Mouse (Mus musculus) spleen, adult 2 months (tissue): ENCODE results near the gene Fat3. TPM values are rescaled to one million over a fixed set of nuclear protein-coding genes. Genes with fewer than 3 reads are reported as not detected.

Source experiments
- DNase-seq, 2 experiments: peaks; one replicate each; pipeline versions ENCODE4 v3.0.0 to v3.0.0-alpha.2; 2012 to 2021; ENCODE audit warnings: low spot score in 2 of 2, low read depth in 1 of 2
- H3K27ac ChIP-seq: fragments of 200-500 bp; 2 replicates; pipeline ENCODE4 v1.5.1; 2012; ENCODE audit warnings: low read length, inconsistent platforms; ENCODE audit not compliant: insufficient read depth
- H3K27me3 ChIP-seq: fragments of 200-500 bp; 2 replicates; pipeline ENCODE4 v1.6.1; 2012; ENCODE audit warnings: mild to moderate bottlenecking, moderate library complexity, low read length, inconsistent platforms; ENCODE audit not compliant: control insufficient read depth, insufficient read depth
- H3K36me3 ChIP-seq: fragments of 200-500 bp; 2 replicates; pipeline ENCODE4 v1.6.1; 2012; ENCODE audit warnings: mild to moderate bottlenecking, low read length, inconsistent platforms; ENCODE audit not compliant: control insufficient read depth, insufficient read depth
- H3K4me1 ChIP-seq: fragments of 200-500 bp; 2 replicates; pipeline ENCODE4 v1.6.1; 2011; ENCODE audit warnings: inconsistent platforms; ENCODE audit not compliant: control insufficient read depth, insufficient read depth, insufficient read length
- H3K4me3 ChIP-seq: fragments of 200-500 bp; 2 replicates; pipeline ENCODE4 v1.5.1; 2011; ENCODE audit warnings: mild to moderate bottlenecking, inconsistent platforms; ENCODE audit not compliant: insufficient read depth, insufficient read length; ENCODE audit errors: extremely low read depth
- CTCF ChIP-seq: fragments of 200-500 bp; IDR thresholded peaks from 2 replicates; pipeline ENCODE4 v1.5.1; 2011; ENCODE audit warnings: mild to moderate bottlenecking, inconsistent platforms; ENCODE audit not compliant: insufficient read depth, insufficient read length, insufficient replicate concordance; ENCODE audit errors: extremely low read depth
- POLR2A ChIP-seq: fragments of 200-500 bp; IDR thresholded peaks from 2 replicates; pipeline ENCODE4 v1.6.1; 2011; ENCODE audit warnings: low read depth, low read length, inconsistent platforms
- WGBS: fragments of 180-500 bp; shearing (Covaris S2); methylation state at CpG from one replicate; pipeline ENCODE4 v1.1.7; 2018; 5-methylcytosine and 5-hydroxymethylcytosine counted together
- polyA plus RNA-seq: library from polyadenylated mRNA; depleted of rRNA; stranded (reverse); fragments of >200 nt; gene quantifications from 2 replicates; pipeline ENCODE4 v1.2.3, GENCODE M21; 2012

The Fat3 gene
- polyA plus RNA-seq, 1 experiment = 0.20 TPM

GRCm38 (mm10) chr9:16500382-16501185 lies 501 bp downstream of the Fat3 start:
- Histone ChIP-seq H3K36me3 (no peaks in the 10 kb centered on the region), H3K27me3 (peaks cover 5% of the 10 kb centered on the region; the same call in 1 of the 2 replicates), H3K4me3 (no peak overlapping the region), H3K4me1 (no peaks in the 10 kb centered on the region), H3K27ac (no peak overlapping the region)
- TF ChIP-seq POLR2A (no peak), CTCF (no peak)
- 2% methylated on average over 41 of the region's 41 CpGs for WGBS
- DNase-seq = no peak

- WGBS = 6% methylated on average over 35 of the region's 35 CpGs
- TF ChIP-seq CTCF (no peak), POLR2A (no peak)
- Histone ChIP-seq H3K4me3 (no peak overlapping the region), H3K27ac (no peak overlapping the region), H3K36me3 (no peaks in the 10 kb centered on the region), H3K4me1 (no peaks in the 10 kb centered on the region), H3K27me3 (peaks cover 5% of the 10 kb centered on the region; the same call in 1 of the 2 replicates)
- no peak for DNase-seq
These were observed 1.3 kb downstream of the Fat3 start for GRCm38 (mm10) chr9:16499621-16500381.

DNA sequence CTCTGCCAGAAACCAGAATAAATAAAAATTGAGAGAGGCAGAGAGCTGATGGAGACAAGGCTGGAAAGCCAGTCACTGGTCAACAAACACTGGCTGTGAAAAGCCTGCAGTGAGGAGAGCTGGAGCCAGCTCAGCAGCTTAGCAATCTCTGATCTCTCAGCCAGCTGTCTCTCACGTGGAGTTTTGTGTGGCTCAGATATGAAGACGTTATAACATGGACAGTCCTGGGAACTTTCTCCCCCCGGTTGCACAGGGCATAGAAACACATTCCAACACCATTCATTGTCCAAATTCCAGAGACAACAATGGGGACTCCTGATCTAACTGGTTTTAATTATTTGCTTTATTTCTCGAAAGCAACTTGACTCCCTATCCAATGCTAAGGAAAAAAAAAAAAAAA lies 2.2 kb downstream of the Fat3 start:
- no peak for DNase-seq
- WGBS = 21% methylated on average over 4 of the region's 4 CpGs
- Histone ChIP-seq H3K27me3 (peaks cover 5% of the 10 kb centered on the region; the same call in 1 of the 2 replicates), H3K4me3 (no peak overlapping the region), H3K27ac (no peak overlapping the region), H3K36me3 (no peaks in the 10 kb centered on the region), H3K4me1 (no peaks in the 10 kb centered on the region)
- TF ChIP-seq CTCF (no peak), POLR2A (no peak)

DNA sequence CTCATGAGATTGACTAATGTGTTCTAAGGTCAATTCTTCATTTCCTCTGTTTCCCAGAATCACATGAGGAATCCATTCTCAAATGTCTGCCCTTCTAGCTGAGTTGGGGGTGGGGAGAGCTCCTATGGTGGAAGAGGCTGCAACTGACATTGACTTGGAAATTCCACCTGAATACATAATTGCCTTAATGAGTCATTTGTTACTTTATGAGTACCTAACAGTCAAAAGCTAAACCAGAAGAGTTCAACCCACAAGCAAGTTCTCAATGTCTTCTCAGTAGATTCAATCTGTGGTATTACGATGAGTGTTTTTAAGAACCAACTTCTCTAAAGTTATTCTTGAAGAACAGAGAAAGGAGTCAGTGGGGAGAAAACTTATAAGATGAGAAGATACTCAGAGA lies 3.7 kb downstream of the Fat3 start:
- no peaks in the 10 kb centered on the region for H3K36me3 ChIP-seq
- WGBS = 90% methylated on average over 1 of the region's 1 CpGs
- DNase-seq = no peak

GRCm38 (mm10) chr9:16496331-16496730 lies 4.8 kb downstream of the Fat3 start:
- H3K4me1 ChIP-seq = no peaks in the 10 kb centered on the region
- no peak overlapping the region for H3K27ac ChIP-seq
- DNase-seq = no peak
- no peaks in the 10 kb centered on the region for H3K27me3 ChIP-seq
- H3K36me3 ChIP-seq = no peaks in the 10 kb centered on the region
- 87% methylated on average over 3 of the region's 3 CpGs for WGBS
- H3K4me3 ChIP-seq = no peak overlapping the region
- TF ChIP-seq POLR2A = no peak
- TF ChIP-seq CTCF = no peak

More for the DNA sequence above, 3.7 kb downstream of the Fat3 start:
- H3K4me3 ChIP-seq = no peak overlapping the region
- no peak overlapping the region for H3K27ac ChIP-seq
- H3K27me3 ChIP-seq = peaks cover 5% of the 10 kb centered on the region; the same call in 1 of the 2 replicates
- no peaks in the 10 kb centered on the region for H3K4me1 ChIP-seq
- TF ChIP-seq POLR2A (no peak), CTCF (no peak)

GRCm38 (mm10) chr9:16489661-16490060 lies 11.4 kb downstream of the Fat3 start:
- Histone ChIP-seq H3K4me3 (no peak overlapping the region), H3K36me3 (no peaks in the 10 kb centered on the region), H3K27ac (no peak overlapping the region), H3K4me1 (no peaks in the 10 kb centered on the region), H3K27me3 (no peaks in the 10 kb centered on the region)
- DNase-seq = no peak
- TF ChIP-seq CTCF (no peak), POLR2A (no peak)
- WGBS = 81% methylated on average over 3 of the region's 3 CpGs

DNA sequence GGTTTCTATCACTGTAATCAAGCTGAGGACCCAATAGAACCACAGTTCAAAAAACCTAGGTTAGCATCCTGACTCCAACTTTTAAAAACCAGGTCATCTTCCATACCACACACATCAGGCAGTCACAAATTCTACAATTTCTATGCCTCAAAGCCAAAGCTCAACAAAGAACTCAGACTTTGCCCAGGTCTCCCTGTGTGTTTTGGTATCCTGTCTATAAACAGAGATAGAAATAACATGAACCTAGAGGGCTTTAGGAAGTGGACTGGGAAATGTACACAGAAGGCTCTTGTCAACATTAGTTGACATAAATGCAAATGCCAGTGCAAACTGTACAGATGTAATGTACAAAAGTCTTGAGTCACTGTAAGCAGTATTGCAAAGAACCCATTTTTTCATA lies 13.5 kb downstream of the Fat3 start:
- H3K36me3 ChIP-seq = no peaks in the 10 kb centered on the region
- no peaks in the 10 kb centered on the region for H3K4me1 ChIP-seq
- no peak overlapping the region for H3K4me3 ChIP-seq
- H3K27me3 ChIP-seq = no peaks in the 10 kb centered on the region
- H3K27ac ChIP-seq = no peak overlapping the region
- TF ChIP-seq CTCF (no peak), POLR2A (no peak)
- DNase-seq = no peak
